Comparison of ENCODE assay signal across 13 mouse cellular contexts in the genomic region with DNA sequence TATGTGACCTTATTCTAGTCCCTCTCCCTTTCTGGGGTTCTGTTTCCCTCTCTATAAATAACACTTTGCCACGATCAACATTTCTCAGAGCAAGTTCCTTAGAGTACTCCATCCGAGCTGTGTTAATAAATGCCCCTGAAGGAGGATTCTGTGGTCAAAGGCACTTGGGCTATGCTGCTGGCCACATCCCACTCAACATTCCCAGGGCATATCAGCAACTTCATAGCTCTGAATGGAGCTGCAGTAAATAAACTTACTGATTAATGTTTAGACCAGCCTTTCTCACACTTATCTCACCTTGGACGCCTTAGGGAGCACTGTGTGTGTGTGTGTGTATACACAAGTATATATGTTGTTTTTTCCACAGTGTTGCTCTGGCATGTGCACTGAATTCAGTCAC. TPM values are rescaled to one million over a fixed set of nuclear protein-coding genes. Genes with fewer than 3 reads are reported as not detected.
DNase-seq lines count a peak whose midpoint lies in the region; ATAC-seq and TF ChIP-seq lines count a peak whose summit lies in the region.
"Had no signal": no experiment of that assay in that cellular context is flagged by ENCODE, and none has a peak within 500 bp of the region (broad histone marks: within the 10 kb centered on the region; RNA-seq: fewer than 3 reads in every experiment).

No protein-coding gene starts in this region.

- H3K27ac ChIP-seq in midbrain, embryonic 11.5 days (ENCODE audit: low read depth, low read length) = no peak overlapping the region
- H3K27ac ChIP-seq in midbrain, embryonic 13.5 days = no peak overlapping the region
- no peak overlapping the region for H3K27ac ChIP-seq in lung, postnatal 0 days (ENCODE audit: low read length)
- H3K27ac ChIP-seq: hindbrain, embryonic 14.5 days; midbrain, embryonic 10.5 days had no signal

- no peak overlapping the region for H3K9ac ChIP-seq in midbrain, embryonic 11.5 days (ENCODE audit: low read length)
- H3K9ac ChIP-seq in midbrain, embryonic 13.5 days (replicated peaks) = no peak overlapping the region
- H3K9ac ChIP-seq in lung, postnatal 0 days (replicated peaks; ENCODE audit: low read depth) = no peak overlapping the region
- H3K9ac ChIP-seq: hindbrain, embryonic 14.5 days had no signal

- WGBS in midbrain, embryonic 11.5 days = 77% methylated on average over 3 of the region's 3 CpGs
- 82% methylated on average over 3 of the region's 3 CpGs for WGBS in midbrain, embryonic 13.5 days
- 34% methylated on average over 3 of the region's 3 CpGs for WGBS in lung, postnatal 0 days

- H3K36me3 ChIP-seq in midbrain, embryonic 11.5 days (ENCODE audit: control insufficient read depth, insufficient read depth, low read length) = no peaks in the 10 kb centered on the region
- H3K36me3 ChIP-seq in midbrain, embryonic 13.5 days = no peaks in the 10 kb centered on the region
- H3K36me3 ChIP-seq in lung, postnatal 0 days (ENCODE audit: insufficient read depth, low read length) = no peaks in the 10 kb centered on the region
- H3K36me3 ChIP-seq: midbrain, embryonic 10.5 days had no signal

- H3K9me3 ChIP-seq in midbrain, embryonic 11.5 days (ENCODE audit: control insufficient read depth, low read length) = no peaks in the 10 kb centered on the region
- H3K9me3 ChIP-seq in midbrain, embryonic 13.5 days = no peaks in the 10 kb centered on the region
- no peaks in the 10 kb centered on the region for H3K9me3 ChIP-seq in lung, postnatal 0 days (ENCODE audit: low read length)
- H3K9me3 ChIP-seq: midbrain, embryonic 10.5 days had no signal

- DNase-seq in kidney, adult 9 months = peak; percentile 34
- no peak for DNase-seq in kidney, adult 11 months
- DNase-seq in midbrain, embryonic 11.5 days (ENCODE audit: low spot score, missing footprints) = peak; percentile 49
- DNase-seq in lung, postnatal 0 days (ENCODE audit: low spot score) = peak; percentile 75
- no peak for DNase-seq in adrenal gland, postnatal 25 days
- no peak for DNase-seq in urinary bladder, postnatal 25 days (ENCODE audit: low spot score)
- DNase-seq: B cell, adult 2 months; cerebellum, adult 11 months; thymus, postnatal 36 days had no signal

- ATAC-seq in midbrain, embryonic 11.5 days (ENCODE audit: low FRiP score) = no peak
- no peak for ATAC-seq in midbrain, embryonic 13.5 days
- ATAC-seq in lung, postnatal 0 days = peak; percentile 88
- ATAC-seq: intestine, postnatal 0 days had no signal

- peak; percentile 87 for TF ChIP-seq EP300 in lung, postnatal 0 days (IDR thresholded peaks at IDR 0.05)

- H3K4me3 ChIP-seq in midbrain, embryonic 11.5 days (ENCODE audit: low read depth, low read length) = no peak overlapping the region
- no peak overlapping the region for H3K4me3 ChIP-seq in midbrain, embryonic 13.5 days (replicated peaks)
- no peak overlapping the region for H3K4me3 ChIP-seq in lung, postnatal 0 days (ENCODE audit: low read depth, low read length)
- H3K4me3 ChIP-seq: midbrain, embryonic 10.5 days had no signal

- no peak for TF ChIP-seq CTCF in lung, postnatal 0 days (IDR thresholded peaks at IDR 0.05)

- no peaks in the 10 kb centered on the region for H3K27me3 ChIP-seq in midbrain, embryonic 11.5 days (ENCODE audit: control insufficient read depth, insufficient read depth, low read length)
- H3K27me3 ChIP-seq in midbrain, embryonic 13.5 days = no peaks in the 10 kb centered on the region
- no peaks in the 10 kb centered on the region for H3K27me3 ChIP-seq in lung, postnatal 0 days (replicated peaks; ENCODE audit: insufficient read depth, low read length)

- H3K4me1 ChIP-seq in midbrain, embryonic 11.5 days (ENCODE audit: control insufficient read depth, insufficient read depth, low read length) = peaks cover 17% of the 10 kb centered on the region
- peaks cover 27% of the 10 kb centered on the region for H3K4me1 ChIP-seq in midbrain, embryonic 13.5 days (replicated peaks)
- peaks cover 16% of the 10 kb centered on the region for H3K4me1 ChIP-seq in lung, postnatal 0 days (ENCODE audit: insufficient read depth, low read depth, low read length)

- no peak overlapping the region for H3K4me2 ChIP-seq in midbrain, embryonic 11.5 days
- no peak overlapping the region for H3K4me2 ChIP-seq in midbrain, embryonic 13.5 days (replicated peaks)
- no peak overlapping the region for H3K4me2 ChIP-seq in lung, postnatal 0 days (replicated peaks; ENCODE audit: low read depth, low read length)
- H3K4me2 ChIP-seq: hindbrain, embryonic 14.5 days had no signal

RNA-seq across cellular contexts. Expression of gene Hipk2, which starts 41.5 kb away (rescaled TPM):
- 25.2 and 25.8 TPM in 2 replicates for polyA plus RNA-seq in midbrain, embryonic 11.5 days (2014; fragmentation: Nextera tagmentation; extraction: Ambion mirVana)
- polyA plus RNA-seq in midbrain, embryonic 13.5 days (2015; fragmentation: Nextera tagmentation; extraction: Ambion mirVana) = 44.0 and 46.9 TPM in 2 replicates
- polyA plus RNA-seq in lung, postnatal 0 days (2015; fragmentation: Nextera tagmentation; extraction: Ambion mirVana) = 18.4 and 23.0 TPM in 2 replicates
- total RNA-seq in adrenal gland, postnatal 25 days (2021) = 137 TPM in 2 replicates

RNA-seq across cellular contexts. Expression of gene Tbxas1, which starts 42.2 kb away (rescaled TPM):
- 1.5 TPM in 2 replicates for polyA plus RNA-seq in midbrain, embryonic 11.5 days (2014; fragmentation: Nextera tagmentation; extraction: Ambion mirVana)
- polyA plus RNA-seq in midbrain, embryonic 13.5 days (2015; fragmentation: Nextera tagmentation; extraction: Ambion mirVana) = 1.6 and 2.1 TPM in 2 replicates
- 5.3 and 5.5 TPM in 2 replicates for polyA plus RNA-seq in lung, postnatal 0 days (2015; fragmentation: Nextera tagmentation; extraction: Ambion mirVana)
- 5.3 and 7.8 TPM in 2 replicates for total RNA-seq in adrenal gland, postnatal 25 days (2021)

Comparison
In these comparisons a context has a peak if more than half of its experiments do, and no peak if none do; other contexts are left out.
1. DNase-seq: peak in kidney, adult 9 months (single experiment), midbrain, embryonic 11.5 days (single experiment) and lung, postnatal 0 days (single experiment); none in kidney, adult 11 months (single experiment), adrenal gland, postnatal 25 days (single experiment) and urinary bladder, postnatal 25 days (single experiment).